Mouse (Mus musculus) cerebellum, adult 8-10 months (tissue): ENCODE results near the gene Htr6.

ENCODE experiments used
- DNase-seq: peaks from one replicate; pipeline ENCODE4 v3.0.0; 2022

Gene Htr6

GRCm38 (mm10) chr4:139042611-139043010, 32.8 kb downstream of the Htr6 start:
- no peak for DNase-seq

- no peak for DNase-seq
Observed at GRCm38 (mm10) chr4:139040084-139040839, 35.1 kb downstream of the Htr6 start.

- no peak for DNase-seq
Observed at GRCm38 (mm10) chr4:139037795-139038607, 37.4 kb downstream of the Htr6 start.

DNA sequence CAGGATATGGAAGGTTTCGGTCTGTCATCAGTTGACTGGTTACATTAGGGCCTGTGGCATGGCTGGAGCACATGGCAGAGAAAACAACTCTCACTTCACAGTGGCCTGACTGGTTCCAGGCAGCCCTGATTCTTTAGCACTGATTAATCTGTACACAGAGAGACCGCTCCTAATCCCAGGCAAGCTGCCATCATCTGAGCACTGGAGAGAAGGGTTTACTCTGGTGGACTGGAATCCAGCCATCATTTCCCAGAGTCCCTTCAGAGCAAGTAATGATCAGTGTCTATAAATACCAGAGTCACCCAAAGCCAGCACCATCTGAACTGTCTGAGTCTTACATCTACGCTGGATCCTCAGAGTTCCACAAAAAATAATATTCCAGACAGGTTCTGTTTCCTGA, 39.6 kb downstream of the Htr6 start:
- DNase-seq: no peak

- DNase-seq: no peak
Observed at GRCm38 (mm10) chr4:139034942-139035341, 40.4 kb downstream of the Htr6 start.

- no peak for DNase-seq
Observed at GRCm38 (mm10) chr4:139034540-139034939, 40.8 kb downstream of the Htr6 start.

DNA sequence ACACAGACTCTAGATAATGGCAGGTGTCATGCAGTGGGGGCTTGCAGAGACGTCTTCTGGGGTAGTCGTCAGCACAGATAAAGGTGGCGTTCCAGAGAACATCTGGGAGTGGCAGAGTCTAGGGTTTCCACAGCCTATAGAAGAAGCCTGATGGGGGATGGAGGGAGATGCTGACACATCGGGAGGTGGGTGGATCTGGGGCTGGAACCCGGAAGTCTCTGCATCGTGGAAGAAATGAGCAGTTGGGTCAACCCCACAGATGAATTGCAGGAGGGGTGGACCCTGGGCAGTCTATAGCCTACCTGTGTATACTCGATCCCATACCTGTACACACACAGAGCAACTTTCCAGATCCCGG, 41.4 kb downstream of the Htr6 start:
- DNase-seq: no peak

DNA sequence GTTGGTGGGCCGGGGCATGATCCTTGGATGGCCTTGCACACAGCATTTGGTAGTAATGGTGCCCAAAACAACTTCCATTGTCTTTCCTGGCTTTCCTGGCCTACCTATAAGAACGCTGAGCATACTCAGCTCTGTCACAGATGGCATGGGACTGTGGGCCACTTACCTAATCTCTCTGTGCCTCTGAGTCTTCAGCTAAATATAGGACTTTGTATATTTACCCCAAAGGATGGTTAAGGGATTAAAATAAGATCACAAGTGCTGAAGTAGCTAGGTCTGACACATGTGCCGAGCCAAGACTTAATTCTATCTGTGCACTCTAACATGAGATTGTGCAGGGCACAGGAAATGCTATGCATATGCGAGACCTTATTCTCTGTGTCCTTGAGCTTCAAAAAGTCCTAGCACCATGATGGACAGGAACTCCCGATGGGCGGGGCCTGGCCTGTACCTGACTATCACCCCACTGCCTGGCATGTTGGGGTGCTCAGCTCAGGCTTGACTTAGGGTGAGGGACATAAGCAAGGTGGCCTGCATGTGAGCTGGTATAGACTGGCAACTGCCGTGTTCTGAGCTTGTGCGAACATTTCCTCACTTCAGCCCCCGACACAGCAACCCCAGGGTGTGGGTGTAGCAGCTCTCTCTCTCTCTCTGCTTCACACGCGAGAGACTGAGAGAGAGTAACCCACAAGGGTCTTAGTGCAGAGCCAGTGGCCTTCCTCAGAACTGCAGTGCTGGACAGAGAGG, 41.9 kb downstream of the Htr6 start:
- DNase-seq: no peak

DNA sequence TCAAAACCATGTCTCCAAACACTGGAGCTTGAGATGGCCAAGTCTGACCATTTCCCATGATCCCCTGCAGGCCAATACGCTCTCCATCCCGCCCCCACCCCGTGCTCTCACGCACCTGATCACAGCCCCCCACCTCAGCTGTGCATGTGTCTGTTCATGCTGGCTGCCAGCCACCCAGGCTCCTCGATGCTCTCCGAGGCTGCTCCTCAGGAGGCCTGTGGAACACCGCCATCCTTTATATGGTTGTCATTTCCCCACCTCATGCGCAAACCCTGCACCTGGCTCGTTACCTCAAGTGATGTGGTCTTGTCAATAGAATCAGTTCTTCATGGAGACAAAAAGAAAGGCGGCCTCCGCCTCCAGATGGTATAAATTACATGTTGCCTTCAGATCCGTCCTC, 42.8 kb downstream of the Htr6 start:
- DNase-seq: no peak

GRCm38 (mm10) chr4:139030675-139031074, 44.7 kb downstream of the Htr6 start:
- no peak for DNase-seq

DNA sequence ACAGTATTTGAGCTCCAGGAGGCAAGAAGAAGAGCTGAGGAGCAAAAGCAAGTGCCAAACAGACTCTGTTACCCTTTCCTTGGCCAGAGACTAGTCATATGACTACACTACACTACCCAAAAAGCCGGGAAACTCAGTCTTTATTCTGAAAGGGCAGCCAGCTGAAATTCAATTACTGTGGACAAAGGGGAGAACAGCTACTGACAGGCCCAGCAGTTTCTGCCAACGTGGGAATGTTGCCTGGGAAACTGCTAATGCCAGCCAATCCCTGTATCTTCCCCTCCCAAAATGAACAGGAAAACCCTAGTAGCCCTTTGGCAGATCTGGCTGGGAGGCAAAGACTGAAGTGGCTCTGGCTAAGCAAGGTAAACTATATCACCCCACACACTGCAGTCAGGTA, 51.0 kb downstream of the Htr6 start:
- DNase-seq: no peak

- DNase-seq: no peak
Observed at GRCm38 (mm10) chr4:139020385-139020784, 55.0 kb downstream of the Htr6 start.

DNA sequence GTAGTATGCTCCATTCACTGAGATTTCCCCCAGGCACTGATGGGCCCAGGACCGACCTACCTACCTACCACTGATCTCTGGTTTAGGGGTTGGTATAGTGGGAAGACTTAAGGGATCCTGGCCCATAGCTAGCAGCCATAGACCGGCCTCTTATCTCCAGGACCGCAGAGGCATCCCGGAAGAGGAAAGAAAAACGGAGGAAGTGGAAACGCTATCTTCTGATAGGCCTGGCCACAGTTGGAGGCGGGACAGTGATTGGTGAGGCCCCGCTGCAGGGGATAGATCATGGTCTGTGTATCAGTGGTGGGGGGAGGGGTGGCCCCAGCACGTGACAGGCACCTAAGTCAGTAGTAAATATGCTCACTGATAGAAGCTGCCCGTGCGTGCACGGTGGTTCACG, 56.0 kb downstream of the Htr6 start:
- no peak for DNase-seq

GRCm38 (mm10) chr4:139018976-139019375, 56.4 kb downstream of the Htr6 start:
- no peak for DNase-seq

DNA sequence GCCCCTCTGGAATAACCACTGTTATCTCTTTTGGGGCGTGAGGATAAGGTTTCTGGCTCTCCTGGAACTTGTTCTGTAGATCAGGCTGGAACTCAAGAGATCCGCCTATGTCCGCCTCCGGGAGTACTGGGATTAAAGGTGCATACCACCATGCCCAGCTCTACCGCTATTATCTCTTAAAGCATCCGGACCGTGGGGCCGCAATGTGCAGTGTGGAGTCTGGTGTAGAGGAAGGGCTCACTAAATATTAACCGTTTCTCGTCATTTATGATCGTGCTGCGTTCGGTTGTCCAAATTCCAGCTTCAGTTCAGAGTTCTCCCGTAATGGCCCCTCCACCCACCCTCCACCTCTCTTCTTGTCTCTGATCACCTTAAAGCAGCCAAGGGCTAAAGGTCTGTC, 57.0 kb downstream of the Htr6 start:
- DNase-seq: no peak

GRCm38 (mm10) chr4:139014793-139015192, 60.6 kb downstream of the Htr6 start:
- DNase-seq: no peak

GRCm38 (mm10) chr4:139013281-139013680, 62.1 kb downstream of the Htr6 start:
- no peak for DNase-seq

GRCm38 (mm10) chr4:139011201-139011702, 64.1 kb downstream of the Htr6 start:
- no peak for DNase-seq
